Mouse (Mus musculus) hindbrain, embryonic 16.5 days (tissue): ENCODE measurements around the gene Adcy3. TPM values are rescaled to one million over a fixed set of nuclear protein-coding genes. Genes with fewer than 3 reads are reported as not detected.
A peak's percentile ranks its signal among the peaks of the same experiment; 100 is the strongest.

Experiments
- ATAC-seq: fragments of 200-750 bp; cut with Nextera tagmentation; 2 replicates; pipeline ENCODE4 v1.8.0; 2017; ENCODE audit warnings: moderate TSS enrichment, moderate library complexity
- H3K27ac ChIP-seq: fragments of 300-500 bp; sonication (generic); 2 replicates; pipeline ENCODE4 v1.5.1; 2014; ENCODE audit warnings: low read depth, mild to moderate bottlenecking, control low read depth, low read length, moderate library complexity
- H3K27me3 ChIP-seq: fragments of 300-500 bp; sonication (generic); replicated peaks from 2 replicates; pipeline ENCODE4 v1.6.1; 2014; ENCODE audit warnings: low read length; ENCODE audit not compliant: control insufficient read depth, insufficient read depth
- H3K36me3 ChIP-seq: fragments of 300-500 bp; sonication (generic); 2 replicates; pipeline ENCODE4 v1.6.1; 2014; ENCODE audit warnings: mild to moderate bottlenecking, low read length, moderate library complexity, mixed read lengths; ENCODE audit not compliant: control insufficient read depth, insufficient read depth
- H3K4me1 ChIP-seq: fragments of 300-500 bp; sonication (generic); 2 replicates; pipeline ENCODE4 v1.6.1; 2014; ENCODE audit warnings: low read depth, low read length; ENCODE audit not compliant: control insufficient read depth, insufficient read depth
- H3K4me2 ChIP-seq: fragments of 300-500 bp; sonication (generic); 2 replicates; pipeline ENCODE4 v1.6.1; 2014; ENCODE audit warnings: mild to moderate bottlenecking, low read length, control low read depth, moderate library complexity
- H3K4me3 ChIP-seq: fragments of 300-500 bp; sonication (generic); 2 replicates; pipeline ENCODE4 v1.5.1; 2014; ENCODE audit warnings: mild to moderate bottlenecking, low read length, control low read depth, moderate library complexity
- H3K9ac ChIP-seq: fragments of 300-500 bp; sonication (generic); 2 replicates; pipeline ENCODE4 v1.6.1; 2014; ENCODE audit warnings: low read depth, mild to moderate bottlenecking, control low read depth, low read length, moderate library complexity
- H3K9me3 ChIP-seq: fragments of 300-500 bp; sonication (generic); 2 replicates; pipeline ENCODE4 v1.6.1; 2014; ENCODE audit warnings: mild to moderate bottlenecking, low read length, moderate library complexity; ENCODE audit not compliant: control insufficient read depth
- WGBS: fragments of 180-500 bp; shearing (Covaris S2); extraction: QIAGEN DNeasy Blood & Tissue Kit; methylation state at CpG from one replicate; pipeline ENCODE4 v1.1.7; 2014; 5-methylcytosine and 5-hydroxymethylcytosine counted together
- polyA plus RNA-seq: library from polyadenylated mRNA; unstranded; fragments of >200 nt; fragmentation: Nextera tagmentation; extraction: Ambion mirVana; gene quantifications from 2 replicates; pipeline ENCODE4 v1.2.1, GENCODE M21; 2015

Gene Adcy3
- polyA plus RNA-seq, 1 experiment from 2014 or later, result 15.7 TPM

DNA sequence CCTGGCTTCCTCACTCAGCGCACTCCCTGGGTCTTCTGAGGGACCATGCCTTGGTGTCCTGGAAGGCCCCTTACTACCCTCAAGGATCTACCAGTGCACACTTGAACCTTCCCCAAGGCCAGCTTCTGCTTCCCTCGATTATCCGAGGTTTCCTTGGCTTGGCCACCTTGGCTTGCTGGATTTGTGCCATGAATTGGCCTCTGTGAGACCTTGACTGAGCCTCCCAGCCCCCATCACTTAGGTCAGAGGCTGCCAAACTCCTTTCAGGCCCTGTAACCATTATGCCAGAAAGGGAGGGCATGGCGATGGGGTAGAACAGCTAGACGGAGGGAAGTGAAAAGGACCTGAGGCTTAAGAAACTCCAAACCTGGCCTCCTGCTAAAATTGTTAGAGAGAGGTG lies 36.7 kb downstream of the Adcy3 start:
- 65% methylated on average over 5 of the region's 5 CpGs for WGBS
- H3K27ac ChIP-seq, result no peak overlapping the region
- no peak overlapping the region for H3K9ac ChIP-seq
- no peaks in the 10 kb centered on the region for H3K4me1 ChIP-seq
- H3K4me2 ChIP-seq, result no peak overlapping the region
- H3K27me3 ChIP-seq, result no peaks in the 10 kb centered on the region
- no peaks in the 10 kb centered on the region for H3K36me3 ChIP-seq
- no peak overlapping the region for H3K4me3 ChIP-seq
- ATAC-seq, result no peak
- no peaks in the 10 kb centered on the region for H3K9me3 ChIP-seq

DNA sequence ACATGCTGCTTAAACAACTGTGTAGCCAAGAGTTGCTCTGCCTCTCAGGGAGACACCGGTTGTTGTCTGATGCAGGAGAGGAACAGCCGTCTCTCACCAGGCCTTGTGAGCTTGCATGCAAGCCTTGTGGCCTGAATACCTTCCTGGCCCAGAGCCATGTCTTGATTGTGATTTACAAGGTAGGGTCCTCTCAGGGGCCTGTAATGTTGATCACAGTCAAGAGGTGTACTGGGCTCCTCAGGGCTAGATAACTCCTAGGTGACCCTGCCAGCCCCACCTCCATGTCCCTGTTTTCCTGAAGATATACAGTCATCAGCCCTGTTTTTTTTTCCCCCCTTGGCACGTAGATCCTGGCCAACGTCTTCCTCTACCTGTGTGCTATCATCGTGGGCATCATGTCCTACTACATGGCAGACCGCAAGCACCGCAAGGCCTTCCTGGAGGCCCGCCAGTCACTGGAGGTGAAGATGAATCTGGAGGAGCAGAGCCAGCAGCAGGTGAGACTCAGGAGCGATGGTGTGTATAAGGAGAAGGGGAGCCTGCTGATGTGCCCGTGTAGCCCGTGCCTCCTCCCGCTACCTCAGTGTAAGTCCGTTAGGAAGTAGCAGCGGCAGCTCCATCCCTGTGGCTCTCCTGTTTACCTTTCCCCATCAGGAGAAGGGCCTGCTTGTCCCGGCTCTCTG lies 40.3 kb downstream of the Adcy3 start:
- no peaks in the 10 kb centered on the region for H3K36me3 ChIP-seq
- no peak for ATAC-seq
- H3K9me3 ChIP-seq, result no peaks in the 10 kb centered on the region
- WGBS, result 86% methylated on average over 15 of the region's 15 CpGs
- no peak overlapping the region for H3K4me3 ChIP-seq
- H3K4me2 ChIP-seq, result no peak overlapping the region
- H3K9ac ChIP-seq, result no peak overlapping the region
- no peaks in the 10 kb centered on the region for H3K4me1 ChIP-seq
- no peak overlapping the region for H3K27ac ChIP-seq
- no peaks in the 10 kb centered on the region for H3K27me3 ChIP-seq

DNA sequence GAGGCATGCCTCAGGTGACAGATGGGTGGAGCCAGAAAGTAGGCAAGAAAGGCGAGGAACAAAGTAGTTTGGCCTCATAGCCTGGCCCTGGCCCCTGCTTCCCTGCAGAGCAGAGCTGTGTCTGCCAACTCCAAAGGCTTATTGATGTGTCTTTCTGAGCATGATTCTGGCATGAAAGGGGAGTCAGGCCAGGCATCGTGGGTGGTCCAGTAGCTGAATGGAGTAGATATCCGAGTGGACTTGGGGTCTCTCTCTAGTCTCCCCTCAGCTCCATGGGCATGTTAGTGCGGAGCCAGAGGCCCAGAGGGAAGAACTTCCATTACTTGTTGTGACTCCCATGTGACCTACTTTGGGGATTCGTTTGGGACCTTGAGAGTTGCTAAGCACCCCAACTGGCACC lies 45.9 kb downstream of the Adcy3 start:
- Histone ChIP-seq H3K9ac (no peak overlapping the region), H3K4me2 (no peak overlapping the region), H3K27me3 (no peaks in the 10 kb centered on the region), H3K4me1 (peaks cover 2% of the 10 kb centered on the region; the same call in 1 of the 2 replicates), H3K9me3 (no peaks in the 10 kb centered on the region), H3K27ac (no peak overlapping the region), H3K36me3 (no peaks in the 10 kb centered on the region), H3K4me3 (no peak overlapping the region)
- WGBS, result 21% methylated on average over 5 of the region's 5 CpGs
- peak; percentile 51 for ATAC-seq

- no peak overlapping the region for H3K4me3 ChIP-seq
- no peak overlapping the region for H3K27ac ChIP-seq
- peaks cover 2% of the 10 kb centered on the region; the same call in 1 of the 2 replicates for H3K4me1 ChIP-seq
- H3K9me3 ChIP-seq, result no peaks in the 10 kb centered on the region
- no peak overlapping the region for H3K4me2 ChIP-seq
- H3K27me3 ChIP-seq, result no peaks in the 10 kb centered on the region
- WGBS, result 79% methylated on average over 6 of the region's 6 CpGs
- no peaks in the 10 kb centered on the region for H3K36me3 ChIP-seq
- H3K9ac ChIP-seq, result no peak overlapping the region
- ATAC-seq, result no peak
These were observed 46.8 kb downstream of the Adcy3 start for GRCm38 (mm10) chr12:4179671-4180233.

DNA sequence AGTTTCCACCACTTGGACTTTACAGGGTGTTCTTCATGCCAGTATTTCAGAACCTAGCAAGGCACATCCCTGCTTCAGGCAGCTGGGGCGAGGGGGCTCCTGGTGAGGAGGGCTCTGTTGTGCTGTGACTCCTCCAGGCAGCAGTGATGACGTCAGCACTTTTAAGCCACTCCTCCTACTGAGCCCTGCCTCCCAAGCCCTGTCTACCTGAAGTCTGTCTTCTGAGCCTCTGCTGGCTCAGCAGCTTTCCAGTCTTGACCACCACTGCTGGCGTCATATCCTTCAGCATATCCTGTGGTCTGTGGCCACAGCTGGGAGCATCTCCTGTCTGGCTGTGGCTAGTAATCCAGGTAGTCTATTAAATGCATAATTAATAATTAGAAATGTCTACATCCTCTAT lies 47.6 kb downstream of the Adcy3 start:
- Histone ChIP-seq H3K4me3 (no peak overlapping the region), H3K4me1 (peaks cover 2% of the 10 kb centered on the region; the same call in 1 of the 2 replicates), H3K9ac (no peak overlapping the region), H3K9me3 (no peaks in the 10 kb centered on the region), H3K36me3 (no peaks in the 10 kb centered on the region), H3K27ac (no peak overlapping the region), H3K4me2 (no peak overlapping the region), H3K27me3 (no peaks in the 10 kb centered on the region)
- WGBS, result 68% methylated on average over 3 of the region's 3 CpGs
- ATAC-seq, result no peak

DNA sequence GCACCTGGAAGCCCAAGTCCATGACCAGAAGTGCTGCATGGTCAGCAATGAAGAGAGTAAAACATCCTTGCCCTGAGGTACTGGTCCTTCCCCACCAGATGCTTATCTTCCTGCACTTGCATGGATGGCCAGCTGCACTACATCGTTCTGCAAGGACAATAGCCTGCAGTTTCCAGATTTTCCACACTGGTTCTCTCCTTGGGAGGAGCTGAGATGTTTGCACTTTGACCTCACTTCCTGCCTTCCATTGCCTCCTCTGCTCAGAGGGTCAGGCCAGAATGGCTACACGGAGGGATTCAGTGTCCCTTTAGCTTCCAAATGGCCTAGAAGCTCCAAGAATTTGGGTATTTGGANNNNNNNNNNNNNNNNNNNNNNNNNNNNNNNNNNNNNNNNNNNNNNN lies 51.7 kb downstream of the Adcy3 start:
- Histone ChIP-seq H3K4me3 (no peak overlapping the region), H3K4me2 (no peak overlapping the region), H3K9me3 (no peaks in the 10 kb centered on the region), H3K4me1 (peaks cover 4% of the 10 kb centered on the region; the same call in 1 of the 2 replicates), H3K27me3 (no peaks in the 10 kb centered on the region), H3K9ac (no peak overlapping the region), H3K27ac (no peak overlapping the region), H3K36me3 (no peaks in the 10 kb centered on the region)
- 67% methylated on average over 2 of the region's 2 CpGs for WGBS
- ATAC-seq, result no peak

DNA sequence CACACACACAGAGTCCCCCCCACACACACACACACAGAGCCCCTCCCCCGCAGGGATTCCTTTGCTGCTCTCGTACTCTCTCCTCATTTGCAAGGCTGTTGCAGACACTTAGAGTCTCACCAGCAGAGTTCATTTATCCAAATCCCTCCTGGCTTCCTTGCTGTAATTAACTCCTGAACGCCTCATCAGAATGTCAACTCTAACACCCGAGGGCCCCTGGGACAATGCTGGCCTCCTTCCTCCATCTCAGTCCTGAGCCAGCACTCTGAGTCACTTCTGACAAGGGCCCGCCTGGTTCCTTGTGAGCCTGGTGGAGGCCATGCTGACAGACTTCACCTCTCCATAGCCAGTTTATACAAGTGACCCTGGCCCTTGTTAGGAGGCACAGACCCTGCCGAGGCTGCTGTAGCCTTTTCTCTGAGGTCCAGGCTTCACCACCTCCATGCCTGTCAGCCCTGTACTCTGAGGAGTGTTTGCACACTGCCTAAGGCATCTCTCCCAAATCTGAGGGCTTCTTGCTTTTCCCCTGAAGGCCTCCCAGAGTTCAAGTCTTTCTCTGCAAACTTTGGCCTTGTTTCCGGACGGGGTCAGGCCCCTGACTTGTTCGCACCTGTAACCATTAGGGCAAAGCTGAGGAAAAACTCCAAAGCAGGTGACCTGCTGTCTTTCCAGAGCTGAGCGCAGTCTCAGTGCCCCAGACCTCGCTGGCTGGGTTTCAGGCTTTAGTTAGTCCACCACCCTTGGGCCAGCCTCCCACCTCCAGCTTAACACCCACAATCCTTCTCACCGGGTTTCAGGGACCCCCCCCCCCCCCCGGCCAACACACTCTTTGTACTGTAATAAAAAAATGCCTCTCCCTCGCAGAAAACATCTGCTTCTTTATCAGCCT lies 55.5 kb downstream of the Adcy3 start:
- Histone ChIP-seq H3K9ac (no peak overlapping the region), H3K27me3 (no peaks in the 10 kb centered on the region), H3K4me1 (peaks cover 4% of the 10 kb centered on the region; the same call in 1 of the 2 replicates), H3K9me3 (no peaks in the 10 kb centered on the region), H3K27ac (no peak overlapping the region; the same call in 1 of the 2 replicates), H3K4me2 (no peak overlapping the region), H3K4me3 (no peak overlapping the region), H3K36me3 (no peaks in the 10 kb centered on the region)
- peak; percentile 85 for ATAC-seq
- WGBS, result 37% methylated on average over 13 of the region's 14 CpGs

GRCm38 (mm10) chr12:4189060-4189447 lies 56.2 kb downstream of the Adcy3 start:
- Histone ChIP-seq H3K27me3 (no peaks in the 10 kb centered on the region), H3K4me2 (no peak overlapping the region), H3K36me3 (no peaks in the 10 kb centered on the region), H3K27ac (no peak overlapping the region), H3K4me1 (peaks cover 4% of the 10 kb centered on the region; the same call in 1 of the 2 replicates), H3K9ac (no peak overlapping the region), H3K4me3 (no peak overlapping the region), H3K9me3 (no peaks in the 10 kb centered on the region)
- 42% methylated on average over 5 of the region's 5 CpGs for WGBS
- no peak for ATAC-seq

DNA sequence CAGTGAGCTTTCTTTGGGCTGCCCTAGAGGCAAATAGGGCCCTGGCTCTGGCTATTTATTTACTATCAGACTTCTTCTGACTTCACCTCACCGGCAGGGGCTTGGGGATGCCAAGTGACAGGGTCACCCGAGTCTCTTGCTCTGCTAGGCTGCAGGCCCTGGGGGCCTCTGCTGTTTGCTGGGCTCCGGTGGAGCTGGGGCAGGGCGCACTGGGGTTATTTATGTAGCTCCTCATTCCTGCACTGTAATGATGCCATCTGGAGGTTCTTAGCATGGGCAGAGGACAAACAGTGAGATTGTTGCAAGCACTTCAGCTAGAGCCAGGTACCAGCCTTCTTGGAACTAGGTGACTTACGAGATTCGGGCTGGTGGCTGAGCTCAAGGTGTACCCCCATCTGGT lies 59.6 kb downstream of the Adcy3 start:
- no peaks in the 10 kb centered on the region for H3K9me3 ChIP-seq
- peaks cover 3% of the 10 kb centered on the region; the same call in 1 of the 2 replicates for H3K36me3 ChIP-seq
- no peaks in the 10 kb centered on the region for H3K27me3 ChIP-seq
- no peak overlapping the region for H3K4me3 ChIP-seq
- no peak for ATAC-seq
- H3K4me1 ChIP-seq, result peaks cover 4% of the 10 kb centered on the region; the same call in 1 of the 2 replicates
- 67% methylated on average over 6 of the region's 6 CpGs for WGBS
- H3K9ac ChIP-seq, result no peak overlapping the region
- H3K4me2 ChIP-seq, result no peak overlapping the region
- no peak overlapping the region for H3K27ac ChIP-seq
